Mouse (Mus musculus) embryonic facial prominence, embryonic 11.5 days (tissue): ENCODE data around the gene Plppr3. TPM values are rescaled to one million over a fixed set of nuclear protein-coding genes. Genes with fewer than 3 reads are reported as not detected.

Experiments
- ATAC-seq: fragments of 200-750 bp; cut with Nextera tagmentation; replicated peaks from 2 replicates; pipeline ENCODE4 v1.8.0; 2017; ENCODE audit warnings: low read depth; ENCODE audit not compliant: insufficient number of reproducible peaks, low FRiP score, low TSS enrichment
- DNase-seq: peaks from one replicate; pipeline ENCODE4 v3.0.0-alpha.2; 2015; ENCODE audit warnings: low spot score
- H3K27ac ChIP-seq: fragments of 300-500 bp; sonication (generic); replicated peaks from 2 replicates; pipeline ENCODE4 v1.5.1; 2014; ENCODE audit warnings: mild to moderate bottlenecking, low read depth, low read length, control low read depth
- H3K27me3 ChIP-seq: fragments of 300-500 bp; sonication (generic); 2 replicates; pipeline ENCODE4 v1.6.1; 2014; ENCODE audit warnings: mild to moderate bottlenecking, low read length, moderate library complexity, mixed read lengths; ENCODE audit not compliant: control insufficient read depth, insufficient read depth
- H3K36me3 ChIP-seq: fragments of 300-500 bp; sonication (generic); replicated peaks from 2 replicates; pipeline ENCODE4 v1.6.1; 2014; ENCODE audit warnings: low read depth, mild to moderate bottlenecking, low read length, moderate library complexity, mixed read lengths; ENCODE audit not compliant: control insufficient read depth, insufficient read depth
- H3K4me1 ChIP-seq: fragments of 300-500 bp; sonication (generic); 2 replicates; pipeline ENCODE4 v1.6.1; 2014; ENCODE audit warnings: low read length, mixed read lengths; ENCODE audit not compliant: control insufficient read depth, insufficient read depth
- H3K4me2 ChIP-seq: fragments of 300-500 bp; sonication (generic); 2 replicates; pipeline ENCODE4 v1.6.1; 2014; ENCODE audit warnings: low read depth, mild to moderate bottlenecking, control low read depth, low read length, moderate library complexity
- H3K4me3 ChIP-seq: fragments of 300-500 bp; sonication (generic); 2 replicates; pipeline ENCODE4 v1.5.1; 2014; ENCODE audit warnings: low read depth, low read length, control low read depth
- H3K9ac ChIP-seq: fragments of 300-500 bp; sonication (generic); replicated peaks from 2 replicates; pipeline ENCODE4 v1.6.1; 2014; ENCODE audit warnings: mild to moderate bottlenecking, control low read depth, low read length
- H3K9me3 ChIP-seq: fragments of 300-500 bp; sonication (generic); replicated peaks from 2 replicates; pipeline ENCODE4 v1.6.1; 2016; ENCODE audit warnings: mild to moderate bottlenecking, low read length, inconsistent platforms, mixed read lengths; ENCODE audit not compliant: control insufficient read depth
- WGBS: fragments of 180-500 bp; shearing (Covaris S2); extraction: QIAGEN DNeasy Blood & Tissue Kit; methylation state at CpG from one replicate; pipeline ENCODE4 v1.1.7; 2014; 5-methylcytosine and 5-hydroxymethylcytosine counted together
- polyA plus RNA-seq: library from polyadenylated mRNA; unstranded; fragments of >200 nt; fragmentation: Nextera tagmentation; extraction: Ambion mirVana; gene quantifications from 2 replicates; pipeline ENCODE4 v1.2.1, GENCODE M21; 2014

Gene Plppr3
- polyA plus RNA-seq, result 78.3 and 85.8 TPM in 2 replicates

DNA sequence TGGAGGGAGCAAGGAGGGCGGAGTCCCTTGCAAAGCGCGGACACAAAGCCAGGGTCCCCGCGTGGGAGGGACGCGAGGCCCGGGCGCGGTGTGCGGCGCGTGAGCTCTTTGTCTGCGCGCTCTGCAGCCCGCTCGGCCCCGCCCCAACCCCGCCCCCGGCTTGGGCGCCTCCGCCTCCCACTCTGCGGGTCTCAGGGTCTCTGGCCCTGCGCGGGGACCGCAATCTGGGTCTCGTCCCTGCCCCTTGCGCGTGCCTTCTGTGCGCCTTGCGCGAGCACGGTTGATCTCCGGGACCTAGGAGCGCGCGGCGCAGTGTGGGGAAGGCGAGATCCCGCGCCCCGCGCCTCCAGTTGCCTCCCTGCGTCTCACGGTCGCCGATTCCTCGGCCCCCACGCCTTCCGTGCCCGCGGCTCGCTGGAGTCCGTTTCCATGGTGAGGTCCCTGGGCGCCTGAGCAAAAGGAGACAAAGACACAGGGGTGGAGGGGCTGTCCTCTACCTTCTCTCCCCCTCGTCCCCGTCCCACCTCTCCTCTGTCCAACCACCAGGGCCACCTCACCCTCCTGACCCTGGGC, at the start of gene Plppr3, which contains the start of gene Prtn3:
Gene Plppr3, minus strand, starts transcription at position 345 of the 573 bp plus-strand sequence.
Gene Prtn3, plus strand, starts transcription at position 187 of the 573 bp plus-strand sequence.
- H3K27ac ChIP-seq, result peak within 1 kb of the TSS; percentile 37
- peak within 1 kb of the TSS; percentile 51 for H3K4me3 ChIP-seq
- H3K4me2 ChIP-seq, result peak within 1 kb of the TSS; percentile 41
- peak within 1 kb of the TSS; percentile 81 for H3K9ac ChIP-seq
- H3K4me1 ChIP-seq, result peaks cover 6% of the 10 kb centered on the region
- H3K9me3 ChIP-seq, result no peaks in the 10 kb centered on the region
- ATAC-seq (peak; percentile 86), DNase-seq (peak; percentile 84)
- WGBS, result 0% methylated on average over 56 of the region's 57 CpGs
- no peaks in the 10 kb centered on the region; the same call in 1 of the 2 replicates for H3K36me3 ChIP-seq
- no peaks in the 10 kb centered on the region for H3K27me3 ChIP-seq

- Histone ChIP-seq H3K4me3 (peak overlapping the region; percentile 19; the same call in 1 of the 2 replicates), H3K36me3 (no peaks in the 10 kb centered on the region), H3K4me1 (peaks cover 7% of the 10 kb centered on the region; the same call in 1 of the 2 replicates), H3K9me3 (no peaks in the 10 kb centered on the region), H3K27me3 (peaks cover 61% of the 10 kb centered on the region), H3K27ac (no peak overlapping the region), H3K4me2 (peak overlapping the region; percentile 42), H3K9ac (peak overlapping the region; percentile 10)
- no peak for ATAC-seq
- DNase-seq, result no peak
- under 1% methylated on average over 34 of the region's 34 CpGs for WGBS
These were observed 47.1 kb upstream of the Plppr3 start for GRCm38 (mm10) chr10:79921572-79921971.

DNA sequence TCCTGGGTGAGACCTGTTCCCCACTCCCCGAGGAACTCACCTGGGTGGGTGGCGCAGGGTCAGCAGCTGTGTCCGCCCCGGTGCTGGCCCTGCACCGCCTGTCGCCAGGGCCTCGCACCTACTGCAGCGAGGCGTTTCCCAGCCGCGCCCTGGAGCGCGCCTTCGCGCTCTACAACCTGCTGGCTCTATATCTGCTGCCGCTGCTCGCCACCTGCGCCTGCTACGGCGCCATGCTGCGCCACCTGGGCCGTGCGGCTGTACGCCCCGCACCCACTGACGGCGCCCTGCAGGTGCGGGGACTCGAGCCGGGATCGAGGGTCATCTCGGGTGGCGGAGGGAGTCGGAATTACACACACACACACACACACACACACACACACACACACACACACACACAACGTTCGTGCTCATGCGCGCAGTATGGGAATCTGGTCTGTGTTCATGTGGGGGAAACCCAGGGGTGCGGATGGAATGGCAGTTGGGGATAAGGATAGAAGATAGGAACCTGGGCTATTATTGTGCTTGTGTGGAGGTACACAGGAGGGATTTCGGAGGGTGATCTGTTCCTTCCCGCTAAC, 46.6 kb upstream of the Plppr3 start, which contains the start of gene R3hdm4:
Gene R3hdm4, minus strand, starts transcription at position 251 of the 578 bp plus-strand sequence.
- H3K27ac ChIP-seq, result no peak within 1 kb of the TSS
- no peaks in the 10 kb centered on the region for H3K9me3 ChIP-seq
- no peaks in the 10 kb centered on the region for H3K36me3 ChIP-seq
- no peak for ATAC-seq
- no peak for DNase-seq
- H3K27me3 ChIP-seq, result peaks cover 61% of the 10 kb centered on the region
- H3K4me1 ChIP-seq, result peaks cover 7% of the 10 kb centered on the region; the same call in 1 of the 2 replicates
- WGBS, result 3% methylated on average over 40 of the region's 41 CpGs
- H3K4me2 ChIP-seq, result peak within 1 kb of the TSS; percentile 42
- peak within 1 kb of the TSS; percentile 19; the same call in 1 of the 2 replicates for H3K4me3 ChIP-seq
- H3K9ac ChIP-seq, result peak within 1 kb of the TSS; percentile 22

GRCm38 (mm10) chr10:79920056-79920890, 45.8 kb upstream of the Plppr3 start:
- peaks cover 61% of the 10 kb centered on the region for H3K27me3 ChIP-seq
- DNase-seq (no peak), ATAC-seq (no peak)
- no peak overlapping the region for H3K4me3 ChIP-seq
- no peaks in the 10 kb centered on the region for H3K36me3 ChIP-seq
- H3K4me1 ChIP-seq, result peaks cover 8% of the 10 kb centered on the region; the same call in 1 of the 2 replicates
- peak overlapping the region; percentile 29 for H3K4me2 ChIP-seq
- 18% methylated on average over 26 of the region's 26 CpGs for WGBS
- no peak overlapping the region for H3K27ac ChIP-seq
- no peaks in the 10 kb centered on the region for H3K9me3 ChIP-seq
- no peak overlapping the region for H3K9ac ChIP-seq

- H3K9me3 ChIP-seq, result no peaks in the 10 kb centered on the region
- H3K4me1 ChIP-seq, result peaks cover 8% of the 10 kb centered on the region; the same call in 1 of the 2 replicates
- 6% methylated on average over 20 of the region's 21 CpGs for whole genome bisulfite sequencing
These were observed 44.9 kb upstream of the Plppr3 start for GRCm38 (mm10) chr10:79919251-79919849.

GRCm38 (mm10) chr10:79918231-79919078, 44.0 kb upstream of the Plppr3 start:
- DNase-seq (no peak), ATAC-seq (no peak)
- Histone ChIP-seq H3K9me3 (no peaks in the 10 kb centered on the region), H3K27me3 (peaks cover 61% of the 10 kb centered on the region), H3K4me1 (peaks cover 8% of the 10 kb centered on the region; the same call in 1 of the 2 replicates), H3K4me2 (no peak overlapping the region), H3K36me3 (no peaks in the 10 kb centered on the region), H3K27ac (no peak overlapping the region), H3K9ac (no peak overlapping the region; the same call in 1 of the 2 replicates), H3K4me3 (peak overlapping the region; percentile 4; the same call in 1 of the 2 replicates)
- 7% methylated on average over 35 of the region's 35 CpGs for WGBS

More at GRCm38 (mm10) chr10:79919251-79919849, 44.9 kb upstream of the Plppr3 start:
- ATAC-seq (no peak), DNase-seq (no peak)
- Histone ChIP-seq H3K27ac (no peak overlapping the region), H3K9ac (no peak overlapping the region), H3K27me3 (peaks cover 61% of the 10 kb centered on the region), H3K36me3 (no peaks in the 10 kb centered on the region), H3K4me3 (peak overlapping the region; percentile 10; the same call in 1 of the 2 replicates), H3K4me2 (peak overlapping the region; percentile 23; the same call in 1 of the 2 replicates)
